Mouse (Mus musculus): ENCODE results near the gene Ccs. TPM values are rescaled to one million over a fixed set of nuclear protein-coding genes. Genes with fewer than 3 reads are reported as not detected.

The Ccs gene
- polyA plus RNA-seq, 1 experiment = 52.7 TPM

DNA sequence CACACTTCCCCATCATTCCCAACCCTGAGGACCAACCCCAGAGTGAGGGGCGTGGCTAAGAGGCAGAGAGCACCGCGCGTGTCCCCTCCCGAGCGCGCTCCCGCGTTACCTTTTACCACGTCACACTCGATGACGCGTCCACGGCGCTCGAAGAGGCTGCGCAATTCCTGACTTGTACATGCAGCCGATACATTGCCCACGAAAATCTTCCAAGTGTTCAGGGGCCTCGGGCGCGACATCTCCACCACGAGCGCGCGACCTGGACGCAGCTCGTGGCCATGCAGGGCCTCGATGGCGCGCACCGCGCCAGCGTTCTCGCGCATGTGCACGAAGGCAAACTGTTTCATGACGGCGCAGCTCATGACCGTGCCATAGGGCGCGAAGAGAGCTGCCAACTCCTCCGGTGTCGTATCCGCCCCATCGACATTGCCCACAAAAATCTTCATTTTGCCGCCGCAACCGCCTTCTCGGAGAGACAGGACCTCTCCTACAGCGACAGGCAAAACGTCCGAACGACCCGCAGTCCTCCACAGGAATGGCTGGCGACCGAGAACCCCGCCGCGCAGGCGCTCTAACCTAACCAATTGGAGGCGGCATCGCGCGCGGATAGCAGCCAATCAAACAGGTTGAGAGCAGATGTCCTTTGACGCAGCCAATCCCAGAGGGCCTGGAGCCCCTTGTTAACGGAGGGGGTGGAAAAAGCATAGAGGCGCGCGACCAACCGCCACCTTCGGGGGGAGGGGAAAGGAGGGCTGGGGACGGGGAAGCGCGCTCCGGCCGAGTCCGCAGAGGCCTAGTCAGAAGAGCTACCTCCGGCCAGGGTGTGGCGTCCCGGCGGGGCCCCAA lies 27.8 kb downstream of the Ccs start, which contains the start of the genes Gm21992 and Rbm14:
Gene Gm21992 (minus strand): TSS at position 550 of the 846 bp plus-strand sequence.
Gene Rbm14 (minus strand): TSS at position 572 of the 846 bp plus-strand sequence.
- Histone ChIP-seq H3K4me3 (replicated peaks; ENCODE audit: insufficient read depth, low read depth, low read length) (peak within 1 kb of the TSS; percentile 97), H3K27me3 (ENCODE audit: control insufficient read depth, insufficient read depth, low read length) (no peaks in the 10 kb centered on the region), H3K27ac (ENCODE audit: insufficient read depth, low read length) (peak within 1 kb of the TSS; percentile 91), H3K4me1 (ENCODE audit: control insufficient read depth, insufficient read depth, low read length) (peaks cover 3% of the 10 kb centered on the region; the same call in 1 of the 2 replicates)
- TF ChIP-seq CTCF (IDR thresholded peaks at IDR 0.05; ENCODE audit: borderline replicate concordance, insufficient read depth, low read depth, low read length) = no peak
- TF ChIP-seq POLR2A (IDR thresholded peaks at IDR 0.05; ENCODE audit: borderline replicate concordance, insufficient read depth, low read length) = peak; percentile 98
- under 1% methylated on average over 83 of the region's 83 CpGs for WGBS
- peak; percentile 99 to 100 for DNase-seq

DNA sequence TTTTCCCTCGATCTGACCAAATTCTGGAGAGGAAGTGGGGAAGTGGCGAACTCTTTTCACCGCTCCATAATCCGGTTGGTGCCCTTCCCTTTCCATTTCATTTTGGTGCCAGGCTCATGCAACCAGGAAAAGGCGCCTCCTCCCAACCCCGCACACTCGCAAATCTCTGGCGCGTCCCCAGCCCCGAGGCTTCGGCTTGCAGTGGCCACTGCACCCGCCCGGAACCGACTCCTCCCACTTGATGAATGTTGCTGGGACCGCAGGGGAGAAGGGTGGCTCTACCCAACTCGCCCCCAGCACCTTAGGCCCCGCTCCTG lies 28.4 kb downstream of the Ccs start:
- TF ChIP-seq POLR2A (IDR thresholded peaks at IDR 0.05; ENCODE audit: borderline replicate concordance, insufficient read depth, low read length) (no peak), CTCF (IDR thresholded peaks at IDR 0.05; ENCODE audit: borderline replicate concordance, insufficient read depth, low read depth, low read length) (no peak)
- H3K4me1 ChIP-seq (ENCODE audit: control insufficient read depth, insufficient read depth, low read length) = peaks cover 3% of the 10 kb centered on the region; the same call in 1 of the 2 replicates
- no peak for DNase-seq
- WGBS = 1% methylated on average over 17 of the region's 17 CpGs
- no peaks in the 10 kb centered on the region for H3K27me3 ChIP-seq (ENCODE audit: control insufficient read depth, insufficient read depth, low read length)
- H3K27ac ChIP-seq (ENCODE audit: insufficient read depth, low read length) = peak overlapping the region; percentile 91; the same call in 1 of the 2 replicates
- H3K4me3 ChIP-seq (replicated peaks; ENCODE audit: insufficient read depth, low read depth, low read length) = peak overlapping the region; percentile 97

DNA sequence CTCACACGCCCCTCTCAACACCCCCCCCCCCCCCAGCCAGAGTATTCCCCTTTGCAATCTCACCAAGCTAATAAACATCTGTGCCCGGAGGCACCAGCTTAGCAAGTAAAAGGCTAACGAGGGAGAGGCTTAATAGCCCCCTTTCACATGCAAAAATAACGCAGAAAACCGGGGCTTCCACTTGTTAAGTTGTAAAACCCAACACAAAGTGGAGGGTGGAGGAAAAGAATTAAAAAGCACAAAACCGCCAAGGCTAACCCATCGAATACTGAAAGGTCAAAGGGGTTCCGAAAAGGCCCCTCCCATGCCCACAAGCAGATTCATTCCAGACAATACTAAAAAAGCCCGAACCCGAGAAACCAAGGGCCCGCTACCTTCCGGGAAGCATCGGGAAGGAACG lies 28.8 kb downstream of the Ccs start:
- Histone ChIP-seq H3K27ac (ENCODE audit: insufficient read depth, low read length) (no peak overlapping the region), H3K27me3 (ENCODE audit: control insufficient read depth, insufficient read depth, low read length) (no peaks in the 10 kb centered on the region), H3K4me1 (ENCODE audit: control insufficient read depth, insufficient read depth, low read length) (peaks cover 3% of the 10 kb centered on the region; the same call in 1 of the 2 replicates), H3K4me3 (replicated peaks; ENCODE audit: insufficient read depth, low read depth, low read length) (peak overlapping the region; percentile 97)
- WGBS = 0% methylated on average over 14 of the region's 14 CpGs
- no peak for TF ChIP-seq CTCF (IDR thresholded peaks at IDR 0.05; ENCODE audit: borderline replicate concordance, insufficient read depth, low read depth, low read length)
- no peak for TF ChIP-seq POLR2A (IDR thresholded peaks at IDR 0.05; ENCODE audit: borderline replicate concordance, insufficient read depth, low read length)
- DNase-seq = no peak

DNA sequence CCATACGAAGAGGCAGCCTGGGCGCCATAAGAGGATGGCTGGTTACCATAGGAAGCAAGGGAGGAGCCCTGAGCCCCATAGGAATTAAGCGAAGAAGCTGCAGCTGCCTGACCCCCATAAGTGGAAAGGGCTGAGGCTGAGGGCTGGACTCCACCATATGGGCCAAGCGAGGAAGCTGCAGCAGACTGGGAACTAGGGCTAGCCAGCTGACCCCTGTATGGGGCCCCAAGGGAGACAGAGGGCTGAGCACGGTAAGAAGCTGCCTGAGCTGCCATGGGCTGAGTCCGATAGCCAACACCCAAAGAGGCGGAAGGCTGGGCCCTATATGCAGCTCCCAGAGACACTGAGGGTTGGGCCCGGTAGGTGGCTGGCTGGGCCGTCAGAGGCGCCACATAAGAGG lies 35.8 kb downstream of the Ccs start:
- no peak overlapping the region for H3K4me3 ChIP-seq (replicated peaks; ENCODE audit: insufficient read depth, low read depth, low read length)
- peak overlapping the region; percentile 85 for H3K27ac ChIP-seq (ENCODE audit: insufficient read depth, low read length)
- no peaks in the 10 kb centered on the region for H3K27me3 ChIP-seq (ENCODE audit: control insufficient read depth, insufficient read depth, low read length)
- DNase-seq = no peak
- 39% methylated on average over 10 of the region's 10 CpGs for WGBS
- H3K4me1 ChIP-seq (ENCODE audit: control insufficient read depth, insufficient read depth, low read length) = peaks cover 40% of the 10 kb centered on the region
- TF ChIP-seq CTCF (IDR thresholded peaks at IDR 0.05; ENCODE audit: borderline replicate concordance, insufficient read depth, low read depth, low read length) (no peak), POLR2A (IDR thresholded peaks at IDR 0.05; ENCODE audit: borderline replicate concordance, insufficient read depth, low read length) (no peak)

DNA sequence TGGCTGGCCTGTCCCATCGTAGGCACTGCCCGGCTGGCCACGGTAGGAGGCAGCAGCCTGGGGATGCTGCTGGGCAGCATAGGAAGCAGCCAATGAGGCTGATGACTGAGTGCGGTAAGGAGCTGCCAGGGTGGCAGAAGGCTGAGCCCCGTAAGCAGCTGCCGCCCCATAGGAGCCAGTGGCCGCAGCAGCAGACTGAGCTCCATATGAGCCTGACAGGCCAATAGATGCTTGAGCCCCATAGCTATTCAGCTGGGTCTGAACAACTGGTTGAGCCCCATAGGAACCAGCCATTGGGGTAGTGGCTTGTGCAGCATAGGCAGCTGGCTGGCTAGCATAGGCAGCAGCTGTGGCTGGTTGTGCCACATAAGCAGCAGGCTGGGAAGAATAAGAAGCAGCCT lies 36.4 kb downstream of the Ccs start:
- H3K4me3 ChIP-seq (replicated peaks; ENCODE audit: insufficient read depth, low read depth, low read length) = no peak overlapping the region
- TF ChIP-seq POLR2A (IDR thresholded peaks at IDR 0.05; ENCODE audit: borderline replicate concordance, insufficient read depth, low read length) (no peak), CTCF (IDR thresholded peaks at IDR 0.05; ENCODE audit: borderline replicate concordance, insufficient read depth, low read depth, low read length) (no peak)
- H3K27ac ChIP-seq (ENCODE audit: insufficient read depth, low read length) = peak overlapping the region; percentile 85
- WGBS = 13% methylated on average over 7 of the region's 7 CpGs
- H3K4me1 ChIP-seq (ENCODE audit: control insufficient read depth, insufficient read depth, low read length) = peaks cover 40% of the 10 kb centered on the region
- no peaks in the 10 kb centered on the region for H3K27me3 ChIP-seq (ENCODE audit: control insufficient read depth, insufficient read depth, low read length)
- peak; percentile 65 to 70 for DNase-seq

DNA sequence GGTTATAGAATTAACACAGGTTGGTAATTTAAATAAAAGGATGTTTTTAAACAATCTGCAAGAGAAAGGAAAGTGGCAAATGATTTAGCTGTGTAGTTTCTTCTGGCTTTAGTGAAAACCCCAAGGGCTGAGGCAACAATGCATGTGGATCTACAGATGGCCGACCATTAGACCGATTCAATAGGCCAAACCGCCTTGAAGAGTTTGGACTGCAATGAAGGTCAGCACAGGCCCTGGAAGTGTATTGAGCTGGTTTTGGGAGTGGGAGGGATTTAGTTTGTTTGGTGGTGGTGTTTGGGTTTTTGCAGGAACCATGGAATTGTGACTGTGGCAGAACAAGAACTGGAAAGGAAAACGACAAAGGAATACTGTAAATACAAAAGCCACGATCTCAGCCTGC lies 40.0 kb downstream of the Ccs start:
- no peak for TF ChIP-seq CTCF (IDR thresholded peaks at IDR 0.05; ENCODE audit: borderline replicate concordance, insufficient read depth, low read depth, low read length)
- no peak for TF ChIP-seq POLR2A (IDR thresholded peaks at IDR 0.05; ENCODE audit: borderline replicate concordance, insufficient read depth, low read length)
- no peak for DNase-seq
- Histone ChIP-seq H3K27me3 (ENCODE audit: control insufficient read depth, insufficient read depth, low read length) (no peaks in the 10 kb centered on the region), H3K4me3 (replicated peaks; ENCODE audit: insufficient read depth, low read depth, low read length) (no peak overlapping the region), H3K27ac (ENCODE audit: insufficient read depth, low read length) (no peak overlapping the region), H3K4me1 (ENCODE audit: control insufficient read depth, insufficient read depth, low read length) (peaks cover 36% of the 10 kb centered on the region)
- WGBS = 75% methylated on average over 5 of the region's 5 CpGs

DNA sequence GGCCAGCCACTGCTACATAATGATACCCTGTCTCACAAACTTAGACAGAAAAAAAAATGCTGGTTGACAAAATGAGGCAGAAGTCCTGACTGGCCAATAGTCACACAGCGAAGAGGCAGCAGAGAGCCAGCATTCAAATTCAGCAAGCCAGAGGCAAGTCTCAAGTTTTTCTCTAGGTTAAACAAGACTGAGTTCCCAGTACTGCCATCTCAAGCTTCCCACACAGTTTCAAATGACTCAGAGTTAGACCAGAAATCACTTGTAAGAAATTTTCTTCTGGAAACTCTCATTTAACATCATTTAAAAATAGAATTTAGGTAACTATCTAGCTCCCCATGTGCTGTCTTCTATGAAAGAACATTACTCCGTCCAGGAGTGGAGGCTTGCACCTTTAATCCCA lies 41.3 kb downstream of the Ccs start:
- H3K4me3 ChIP-seq (replicated peaks; ENCODE audit: insufficient read depth, low read depth, low read length) = no peak overlapping the region
- TF ChIP-seq POLR2A (IDR thresholded peaks at IDR 0.05; ENCODE audit: borderline replicate concordance, insufficient read depth, low read length) (no peak), CTCF (IDR thresholded peaks at IDR 0.05; ENCODE audit: borderline replicate concordance, insufficient read depth, low read depth, low read length) (no peak)
- 95% methylated on average over 2 of the region's 2 CpGs for WGBS
- DNase-seq = no peak
- H3K4me1 ChIP-seq (ENCODE audit: control insufficient read depth, insufficient read depth, low read length) = peaks cover 24% of the 10 kb centered on the region
- no peaks in the 10 kb centered on the region for H3K27me3 ChIP-seq (ENCODE audit: control insufficient read depth, insufficient read depth, low read length)
- H3K27ac ChIP-seq (ENCODE audit: insufficient read depth, low read length) = no peak overlapping the region

DNA sequence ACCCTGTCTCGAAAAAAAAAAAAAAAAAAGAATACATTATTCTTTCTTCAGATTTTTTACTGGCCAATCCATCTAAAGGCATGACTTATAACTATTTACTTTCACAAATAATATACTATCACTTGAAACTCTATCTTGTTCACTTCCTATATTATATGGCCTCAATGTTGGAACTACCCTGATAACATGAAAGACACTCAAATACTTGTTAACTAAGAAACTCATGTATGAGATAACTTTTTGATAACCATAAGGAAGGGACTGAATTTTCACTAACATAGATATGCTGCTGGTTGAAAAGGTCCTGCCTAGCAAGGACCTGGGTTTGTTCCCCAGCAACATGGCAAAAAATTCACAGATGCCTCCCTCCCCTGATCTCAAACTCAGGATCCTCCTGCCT lies 43.2 kb downstream of the Ccs start:
- no peak for TF ChIP-seq CTCF (IDR thresholded peaks at IDR 0.05; ENCODE audit: borderline replicate concordance, insufficient read depth, low read depth, low read length)
- no peak for TF ChIP-seq POLR2A (IDR thresholded peaks at IDR 0.05; ENCODE audit: borderline replicate concordance, insufficient read depth, low read length)
- WGBS = 61% methylated on average over 1 of the region's 1 CpGs
- no peak overlapping the region for H3K27ac ChIP-seq (ENCODE audit: insufficient read depth, low read length)
- peaks cover 14% of the 10 kb centered on the region; the same call in 1 of the 2 replicates for H3K4me1 ChIP-seq (ENCODE audit: control insufficient read depth, insufficient read depth, low read length)
- no peaks in the 10 kb centered on the region for H3K27me3 ChIP-seq (ENCODE audit: control insufficient read depth, insufficient read depth, low read length)
- DNase-seq = no peak
- no peak overlapping the region for H3K4me3 ChIP-seq (replicated peaks; ENCODE audit: insufficient read depth, low read depth, low read length)

Data from cerebellum, adult 2 months (tissue).